Mouse (Mus musculus): ENCODE data around the gene Ampd3.

DNA sequence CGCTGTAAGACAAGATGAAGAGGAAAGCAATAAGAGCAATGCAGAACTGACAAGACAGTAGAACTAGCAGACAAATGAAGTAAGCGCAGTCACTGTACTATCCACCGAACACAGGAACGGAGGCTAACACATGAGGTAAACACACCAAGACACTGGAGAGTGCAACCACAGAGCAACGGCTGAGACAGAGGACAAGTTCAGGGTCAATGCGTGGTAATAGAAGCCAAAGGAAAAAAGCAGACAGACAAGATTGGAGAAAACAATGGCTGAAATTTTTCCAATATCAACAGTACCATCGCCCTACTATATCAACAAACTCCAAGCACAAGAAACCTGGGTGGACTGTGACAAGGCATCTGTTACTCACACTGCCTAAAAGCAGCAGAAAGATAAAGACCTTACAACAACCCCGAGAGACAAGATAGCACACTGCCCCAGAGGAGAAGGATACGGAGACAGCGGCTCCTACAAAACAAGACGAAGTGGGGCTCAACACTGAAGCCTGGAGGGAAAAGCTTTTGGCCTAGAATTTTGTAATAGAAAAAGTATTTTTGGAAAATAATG is 50.9 kb downstream of the Ampd3 start:
- TF ChIP-seq CTCF (conservative IDR thresholded peaks at IDR 0.05; ENCODE audit: low read length) (no peak), NANOG (IDR thresholded peaks at IDR 0.05; ENCODE audit: borderline replicate concordance, low read length) (no peak)
